Mouse (Mus musculus) G1E (cell line): ENCODE data around the gene Cdh12. TPM values are rescaled to one million over a fixed set of nuclear protein-coding genes. Genes with fewer than 3 reads are reported as not detected.
"Not testable (repeated sequence)": the region's sequence is repeated elsewhere in the genome, so short reads cannot be mapped to it uniquely, and the experiment has no call there.

Experiments used
- ATAC-seq: 2 replicates; pipeline ENCODE4 v1.8.0; 2016; ENCODE audit warnings: mild to moderate bottlenecking; ENCODE audit not compliant: insufficient number of reproducible peaks, poor library complexity, low FRiP score, severe bottlenecking; ENCODE audit errors: extremely low read depth
- DNase-seq: peaks from one replicate; pipeline ENCODE4 v3.0.0; 2012; ENCODE audit warnings: low spot score
- H3K27me3 ChIP-seq: 2 replicates; pipeline ENCODE4 v1.6.1; 2012; ENCODE audit warnings: mild to moderate bottlenecking, low read length, inconsistent platforms; ENCODE audit not compliant: insufficient read depth
- H3K36me3 ChIP-seq: replicated peaks from 2 replicates; pipeline ENCODE3; 2012; ENCODE audit warnings: mild to moderate bottlenecking, inconsistent platforms
- H3K4me1 ChIP-seq: 2 replicates; pipeline ENCODE4 v1.6.1; 2012; ENCODE audit warnings: low read depth, low read length, inconsistent platforms, mixed read lengths; ENCODE audit not compliant: insufficient read depth
- H3K4me3 ChIP-seq: 2 replicates; pipeline ENCODE4 v1.5.1; 2012; ENCODE audit warnings: low read depth, mild to moderate bottlenecking, inconsistent platforms, low read length, moderate library complexity, mixed read lengths
- H3K9me3 ChIP-seq: replicated peaks from 2 replicates; pipeline ENCODE4 v1.6.1; 2012; ENCODE audit warnings: inconsistent platforms
- CTCF ChIP-seq: IDR thresholded peaks from 2 replicates; pipeline ENCODE4 v1.5.1; 2012; ENCODE audit warnings: low read depth, low read length, inconsistent platforms, mixed read lengths
- GATA1 ChIP-seq: IDR thresholded peaks from 2 replicates; pipeline ENCODE4 v1.6.1; 2012; ENCODE audit warnings: borderline replicate concordance, low read length, inconsistent platforms, mixed read lengths
- GATA2 ChIP-seq: IDR thresholded peaks from 2 replicates; pipeline ENCODE4 v1.6.1; 2012; ENCODE audit warnings: low read depth, low read length, inconsistent platforms, borderline replicate concordance
- POLR2AphosphoS5 ChIP-seq: IDR thresholded peaks from 2 replicates; pipeline ENCODE4 v1.6.1; 2012; ENCODE audit warnings: low read depth, low read length, inconsistent platforms; ENCODE audit not compliant: insufficient replicate concordance
- TAL1 ChIP-seq: conservative IDR thresholded peaks from 2 replicates; pipeline ENCODE4 v1.6.1; 2012; ENCODE audit warnings: low read depth, low read length, inconsistent platforms, mixed read lengths
- polyA plus RNA-seq: library from polyadenylated mRNA; stranded (reverse); fragments of >175 nt; gene quantifications from 2 replicates; pipeline ENCODE4 v1.2.3, GENCODE M21; 2012
- total RNA-seq, 2 experiments: library from RNA; stranded (forward) in 1 of 2; stranded (reverse) in 1 of 2; fragments of 200-1000 nt in 1 of 2; fragments of >200 nt in 1 of 2; fragmentation: Nextera tagmentation in 1 of 2; gene quantifications; 2 replicates each; pipeline ENCODE4 v1.2.3; 2014 to 2017

The Cdh12 gene
- total and polyA plus RNA-seq, 3 experiments = 0.11 TPM; not detected in 2

DNA sequence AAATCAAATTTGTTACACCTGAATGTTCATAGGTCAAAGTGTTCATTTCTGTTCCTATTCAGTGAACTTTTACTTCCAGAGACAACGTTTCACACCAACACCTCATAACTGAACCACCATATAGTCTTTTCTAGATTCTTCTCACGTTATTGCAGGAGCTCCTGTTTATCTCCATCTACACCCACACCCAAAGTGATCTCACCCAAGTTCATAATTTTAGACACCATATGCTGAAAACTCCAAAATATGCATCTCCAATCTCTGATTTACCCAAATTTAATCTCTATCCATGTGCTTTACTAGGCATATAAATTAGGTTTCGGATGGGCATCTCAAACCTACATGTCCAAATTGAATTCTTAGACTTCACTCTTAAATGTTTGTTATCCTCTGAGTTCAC, 13.4 kb downstream of the Cdh12 start:
- H3K4me1 ChIP-seq = no peaks in the 10 kb centered on the region
- no peak for DNase-seq
- ATAC-seq = no peak
- no peak for TF ChIP-seq TAL1
- no peak for TF ChIP-seq GATA2
- no peak for TF ChIP-seq GATA1
- no peak for TF ChIP-seq CTCF
- no peak for TF ChIP-seq POLR2AphosphoS5
- no peaks in the 10 kb centered on the region for H3K27me3 ChIP-seq
- no peaks in the 10 kb centered on the region for H3K36me3 ChIP-seq
- H3K4me3 ChIP-seq = no peak overlapping the region
- no peaks in the 10 kb centered on the region for H3K9me3 ChIP-seq

DNA sequence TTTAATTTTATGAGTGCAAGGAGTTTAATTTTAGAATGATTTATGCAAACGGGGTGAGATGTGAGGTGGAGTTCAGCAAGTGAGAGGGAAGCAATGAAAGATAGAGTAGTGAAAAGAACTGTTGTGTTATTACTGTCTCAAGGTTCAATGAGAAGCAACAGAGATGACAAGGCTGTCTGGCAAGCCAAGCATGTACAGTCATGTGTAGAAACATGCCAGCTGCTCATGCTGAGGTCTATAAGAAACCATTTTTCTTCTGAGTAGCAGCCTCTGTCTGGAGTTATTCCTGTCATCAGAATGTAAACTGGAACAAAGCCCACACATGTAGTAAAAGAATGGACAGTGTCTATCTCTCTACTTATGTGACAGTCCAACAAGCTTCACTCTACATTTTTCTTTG, 14.5 kb downstream of the Cdh12 start:
- Histone ChIP-seq H3K27me3 (no peaks in the 10 kb centered on the region), H3K4me3 (no peak overlapping the region), H3K36me3 (no peaks in the 10 kb centered on the region), H3K9me3 (no peaks in the 10 kb centered on the region), H3K4me1 (no peaks in the 10 kb centered on the region)
- TF ChIP-seq POLR2AphosphoS5 = no peak
- TF ChIP-seq TAL1 = no peak
- TF ChIP-seq GATA1 = no peak
- TF ChIP-seq CTCF = no peak
- TF ChIP-seq GATA2 = no peak
- DNase-seq = no peak
- ATAC-seq = no peak

- Histone ChIP-seq H3K4me1 (no peaks in the 10 kb centered on the region), H3K27me3 (no peaks in the 10 kb centered on the region), H3K9me3 (no peaks in the 10 kb centered on the region), H3K4me3 (no peak overlapping the region), H3K36me3 (no peaks in the 10 kb centered on the region)
- no peak for TF ChIP-seq CTCF
- no peak for TF ChIP-seq GATA2
- no peak for TF ChIP-seq GATA1
- no peak for TF ChIP-seq TAL1
- no peak for TF ChIP-seq POLR2AphosphoS5
- ATAC-seq (no peak), DNase-seq (no peak)
Observed at GRCm38 (mm10) chr15:20550979-20551378, 101.9 kb downstream of the Cdh12 start.

DNA sequence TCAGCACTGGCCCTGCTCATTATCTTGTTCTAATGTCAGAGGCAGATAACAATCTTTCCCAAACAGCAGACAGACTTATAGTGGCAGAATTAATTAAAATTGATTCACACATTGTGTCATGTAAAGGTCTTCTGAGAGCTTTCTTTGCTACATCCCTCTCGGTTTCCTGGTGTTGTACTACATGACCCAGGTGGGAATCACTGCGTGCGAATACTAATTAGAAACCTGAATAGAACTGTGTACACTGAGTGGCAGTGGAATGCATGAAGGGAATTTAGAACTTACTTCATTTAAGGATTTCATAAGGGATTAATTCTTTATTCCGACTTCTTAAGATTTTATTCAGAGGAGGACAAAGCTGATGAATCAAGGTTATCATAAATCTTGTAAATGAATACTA, 121.9 kb downstream of the Cdh12 start:
- no peak for TF ChIP-seq CTCF
- TF ChIP-seq TAL1 = no peak
- no peak for TF ChIP-seq GATA1
- TF ChIP-seq POLR2AphosphoS5 = no peak
- TF ChIP-seq GATA2 = no peak
- H3K4me3 ChIP-seq = no peak overlapping the region
- no peaks in the 10 kb centered on the region for H3K27me3 ChIP-seq
- ATAC-seq (no peak), DNase-seq (no peak)
- H3K9me3 ChIP-seq = no peaks in the 10 kb centered on the region
- no peaks in the 10 kb centered on the region for H3K36me3 ChIP-seq
- no peaks in the 10 kb centered on the region for H3K4me1 ChIP-seq

DNA sequence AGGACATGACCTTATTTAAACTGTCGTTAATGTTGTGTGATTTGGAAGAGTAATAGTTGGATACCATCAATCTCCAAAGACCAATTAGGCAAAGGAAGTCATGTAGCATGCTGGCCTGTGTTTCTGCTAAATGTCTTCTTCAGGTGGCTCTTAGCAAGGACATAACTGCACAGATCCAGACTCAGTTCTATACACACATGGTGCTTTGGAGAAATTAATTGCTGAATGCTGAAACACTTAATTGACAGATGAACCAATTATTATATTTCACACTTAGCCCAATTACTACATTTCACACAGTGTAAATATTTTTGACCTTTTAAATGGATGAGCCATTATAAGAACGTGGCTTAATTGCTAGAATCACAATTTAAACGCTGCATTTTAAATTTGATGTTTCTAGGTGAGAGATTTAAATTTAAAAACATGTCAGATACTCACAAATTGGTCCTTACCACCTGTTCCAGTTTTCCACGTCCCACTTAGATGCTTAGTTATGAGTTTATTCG, 133.6 kb downstream of the Cdh12 start:
- no peak for TF ChIP-seq CTCF
- no peak for TF ChIP-seq POLR2AphosphoS5
- no peak for TF ChIP-seq TAL1
- no peak for TF ChIP-seq GATA1
- TF ChIP-seq GATA2 = no peak
- ATAC-seq (no peak), DNase-seq (no peak)
- Histone ChIP-seq H3K4me1 (no peaks in the 10 kb centered on the region), H3K36me3 (no peaks in the 10 kb centered on the region), H3K27me3 (no peaks in the 10 kb centered on the region), H3K9me3 (no peaks in the 10 kb centered on the region), H3K4me3 (no peak overlapping the region)

GRCm38 (mm10) chr15:20591599-20591998, 142.5 kb downstream of the Cdh12 start:
- Histone ChIP-seq H3K9me3 (no peaks in the 10 kb centered on the region), H3K27me3 (no peaks in the 10 kb centered on the region), H3K4me1 (no peaks in the 10 kb centered on the region), H3K36me3 (no peaks in the 10 kb centered on the region), H3K4me3 (no peak overlapping the region)
- TF ChIP-seq GATA1 (no peak), CTCF (no peak), TAL1 (no peak), GATA2 (no peak), POLR2AphosphoS5 (no peak)
- DNase-seq (no peak), ATAC-seq (no peak)

DNA sequence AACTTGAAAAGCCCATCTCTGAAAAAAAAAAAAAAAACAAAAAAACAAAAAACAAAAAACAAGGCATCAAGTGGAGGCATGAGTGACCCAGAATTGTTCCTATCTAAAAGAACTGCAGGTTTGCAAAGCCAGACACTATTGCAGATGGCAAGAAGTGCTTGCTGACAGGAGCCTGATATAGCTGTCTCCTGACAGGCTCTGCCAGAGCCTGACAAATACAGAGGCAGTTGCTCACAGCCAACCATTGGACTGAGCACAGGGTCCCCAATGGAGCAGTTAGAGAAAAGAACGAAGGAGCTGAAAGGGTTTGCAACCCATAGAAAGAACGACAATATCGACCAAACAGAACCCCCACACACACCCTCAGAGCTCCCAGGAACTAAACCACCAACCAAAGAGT, 156.7 kb downstream of the Cdh12 start:
- not testable (repeated sequence) for H3K4me1 ChIP-seq, H3K9me3 ChIP-seq, H3K27me3 ChIP-seq, DNase-seq, ATAC-seq, H3K4me3 ChIP-seq, H3K36me3 ChIP-seq
